Mouse (Mus musculus) cerebellum, adult 9-11 months (tissue): ENCODE measurements at regions not wholly inside any gene's neighbourhood (a gene's known extent, or its start where the extent isn't known, plus 50 kb on each side); places are given as distances from the start of the nearest gene placed in this dataset.

Experiments used
- DNase-seq: peaks from one replicate; pipeline ENCODE4 v3.0.0; 2022

- peak; percentile 32 for DNase-seq
These were observed 2231.6 kb downstream of the Pcdh9 start for GRCm38 (mm10) chr14:91658654-91659421.

GRCm38 (mm10) chr14:91656011-91656410 is 2234.5 kb downstream of the Pcdh9 start:
- DNase-seq = no peak

DNA sequence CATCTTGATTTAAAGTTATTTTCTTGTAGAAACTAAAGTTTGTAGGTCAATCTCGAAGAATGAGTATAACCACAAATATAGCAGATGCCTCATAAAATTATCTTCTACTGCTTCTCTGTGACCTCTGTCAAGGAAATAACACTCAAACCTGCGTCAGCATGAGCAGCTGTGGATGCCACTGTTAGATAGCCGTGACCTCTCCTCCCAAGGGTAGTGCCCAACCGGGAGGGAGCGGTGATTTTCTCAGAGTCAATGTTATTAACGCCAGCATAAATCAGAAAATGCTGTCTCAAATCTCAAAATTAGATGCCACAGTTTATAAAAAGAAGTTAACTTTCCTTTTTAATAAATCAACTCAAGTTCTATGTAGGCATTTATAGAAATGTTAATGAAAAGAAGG is 2259.5 kb downstream of the Pcdh9 start:
- DNase-seq = no peak

- no peak for DNase-seq
These were observed 2276.1 kb downstream of the Pcdh9 start for GRCm38 (mm10) chr14:91614391-91614790.

- no peak for DNase-seq
These were observed 2285.9 kb downstream of the Pcdh9 start for GRCm38 (mm10) chr14:91604570-91604969.

DNA sequence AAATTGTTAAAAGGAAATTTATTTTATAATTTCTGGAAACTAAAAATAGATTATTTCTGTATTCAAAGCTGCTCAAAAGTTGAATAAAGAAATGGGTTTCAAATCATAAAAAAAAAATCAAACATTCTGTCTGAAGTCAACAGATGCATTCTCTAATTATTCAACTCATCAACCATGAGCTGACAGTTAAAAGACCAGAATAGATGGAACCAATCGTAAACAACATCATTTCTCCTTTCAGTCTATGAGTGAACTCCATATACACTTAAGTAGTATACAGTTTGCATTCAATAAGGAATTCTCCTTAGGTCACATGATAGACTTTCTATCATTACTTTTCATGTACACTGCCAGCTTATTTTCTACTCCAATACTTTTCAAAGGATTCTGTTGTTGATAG is 2308.0 kb downstream of the Pcdh9 start:
- no peak for DNase-seq

DNA sequence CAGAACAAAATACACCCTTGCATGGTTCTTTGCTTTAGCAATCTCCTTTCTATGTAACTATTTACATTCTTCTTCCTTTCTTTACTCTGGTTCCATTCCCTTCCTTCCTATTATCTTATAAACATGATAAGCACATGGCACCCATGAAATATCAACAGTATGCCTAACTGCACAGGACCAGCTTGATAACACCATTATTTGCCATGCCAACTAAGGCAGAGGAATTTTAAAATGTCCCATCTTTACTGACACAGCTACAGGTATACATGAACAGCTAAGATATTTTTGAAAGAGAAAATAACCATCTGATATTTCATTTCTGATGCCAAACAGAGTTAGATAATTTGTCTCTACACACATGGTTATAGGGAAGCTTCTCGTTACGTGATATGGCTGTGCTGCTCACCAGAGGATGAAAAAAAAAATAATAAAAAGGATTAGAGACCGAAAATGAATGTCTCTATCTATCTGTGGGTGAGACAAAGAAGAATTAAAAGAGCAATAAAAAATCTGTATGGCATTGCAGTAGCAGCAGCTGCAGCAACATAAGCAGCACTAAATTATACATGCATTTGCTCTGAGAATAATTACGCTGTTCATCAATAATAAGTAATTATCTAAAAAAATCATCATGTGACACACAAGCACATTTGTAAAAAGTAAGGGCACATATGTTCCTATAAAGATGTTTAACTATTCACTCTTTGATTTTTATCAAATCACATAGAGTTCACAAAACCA is 2308.6 kb downstream of the Pcdh9 start:
- DNase-seq = no peak

GRCm38 (mm10) chr14:91569100-91569499 is 2321.4 kb downstream of the Pcdh9 start:
- DNase-seq = no peak

DNA sequence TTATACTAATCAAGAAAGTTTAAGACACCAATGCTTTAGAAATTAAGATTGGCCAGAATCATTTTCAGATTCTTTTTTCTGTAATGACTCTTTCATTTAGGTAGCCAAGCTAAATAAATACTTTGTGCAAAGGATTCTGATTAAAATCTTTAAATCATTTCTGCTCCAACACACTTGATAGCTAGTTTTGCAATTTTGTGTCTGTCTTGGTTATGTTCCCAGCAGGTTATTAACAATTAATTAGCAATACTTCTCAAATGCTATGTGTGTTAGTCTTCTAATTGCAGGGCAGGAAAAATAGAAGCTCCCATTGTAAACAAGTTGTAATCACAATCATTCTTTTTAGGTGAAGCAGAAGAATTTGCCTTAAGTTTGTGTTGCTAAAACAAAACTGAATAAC is 2351.3 kb downstream of the Pcdh9 start:
- DNase-seq = no peak

DNA sequence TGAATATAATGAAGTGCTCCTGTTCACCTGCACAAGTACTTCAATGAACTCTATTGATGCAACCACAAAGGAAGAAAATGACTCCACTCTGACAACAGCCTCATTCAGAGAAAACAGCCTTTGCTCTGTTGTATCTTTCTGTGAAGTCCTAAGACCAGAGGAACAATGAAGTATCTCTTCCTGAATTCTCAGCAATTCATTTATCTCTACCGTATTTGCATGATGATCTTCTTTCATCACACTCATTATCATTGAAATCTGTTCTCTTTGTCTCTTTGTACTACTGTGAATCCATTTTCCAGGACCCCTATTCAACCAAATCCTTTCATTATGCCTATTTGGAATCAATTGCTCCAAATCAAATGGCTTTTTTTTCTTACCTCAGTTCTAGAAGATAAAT is 2355.5 kb downstream of the Pcdh9 start:
- no peak for DNase-seq

GRCm38 (mm10) chr14:91498449-91498848 is 2392.0 kb downstream of the Pcdh9 start:
- peak; percentile 66 for DNase-seq

DNA sequence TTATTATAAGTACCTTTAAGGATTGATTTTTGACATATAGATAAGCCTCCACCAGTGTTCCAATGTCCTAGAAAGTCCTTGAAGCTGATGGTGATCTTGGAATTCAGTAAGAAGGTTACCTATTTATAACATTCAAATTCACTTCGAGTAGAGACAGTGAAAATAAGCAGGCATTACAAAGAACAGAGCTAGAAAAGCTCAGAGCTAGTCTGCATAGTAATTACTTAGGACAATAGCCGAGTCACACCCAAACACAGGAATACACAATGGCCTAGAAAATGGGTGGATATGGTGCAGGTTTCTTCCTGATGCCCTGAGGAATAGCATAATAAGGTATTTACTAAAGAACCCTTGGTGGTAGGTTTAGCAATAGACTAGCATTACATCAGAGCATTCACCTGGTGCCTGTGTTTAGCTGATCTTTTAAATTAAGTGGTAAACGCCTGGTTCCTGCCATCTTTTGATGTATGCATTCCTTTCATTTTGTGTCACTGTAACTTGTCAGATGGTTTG is 2412.1 kb downstream of the Pcdh9 start:
- no peak for DNase-seq

GRCm38 (mm10) chr14:91463910-91464309 is 2426.6 kb downstream of the Pcdh9 start:
- DNase-seq = peak; percentile 21

- DNase-seq = no peak
These were observed 2427.8 kb downstream of the Pcdh9 start for GRCm38 (mm10) chr14:91462671-91463070.

GRCm38 (mm10) chr14:91458756-91459155 is 2431.7 kb downstream of the Pcdh9 start:
- no peak for DNase-seq
